Mouse (Mus musculus) E14TG2a.4 (cell line): ENCODE data around the gene Mbtd1.

Source experiments
- H3K27me3 ChIP-seq: 2 replicates; pipeline ENCODE4 v1.6.1; 2014; ENCODE audit warnings: low read length, control low read depth; ENCODE audit not compliant: insufficient read depth
- H3K36me3 ChIP-seq: 2 replicates; pipeline ENCODE4 v1.6.1; 2014; ENCODE audit warnings: low read length, control low read depth; ENCODE audit not compliant: insufficient read depth
- H3K4me1 ChIP-seq: replicated peaks from 2 replicates; pipeline ENCODE4 v1.6.1; 2014; ENCODE audit warnings: low read depth, low read length, control low read depth
- H3K4me3 ChIP-seq: replicated peaks from 2 replicates; pipeline ENCODE4 v1.5.1; 2014; ENCODE audit warnings: mild to moderate bottlenecking, low read length
- H3K9me3 ChIP-seq: 2 replicates; pipeline ENCODE4 v1.6.1; 2014; ENCODE audit warnings: low read length, control low read depth
- CTCF ChIP-seq: conservative IDR thresholded peaks from 2 replicates; pipeline ENCODE4 v1.5.1; 2014; ENCODE audit warnings: low read length
- NANOG ChIP-seq: IDR thresholded peaks from 2 replicates; pipeline ENCODE4 v1.6.1; 2014; ENCODE audit warnings: borderline replicate concordance, low read length, mixed read lengths
- POU5F1 ChIP-seq: IDR thresholded peaks from 2 replicates; pipeline ENCODE4 v1.6.1; 2014; ENCODE audit warnings: low read length, borderline replicate concordance

The Mbtd1 gene

DNA sequence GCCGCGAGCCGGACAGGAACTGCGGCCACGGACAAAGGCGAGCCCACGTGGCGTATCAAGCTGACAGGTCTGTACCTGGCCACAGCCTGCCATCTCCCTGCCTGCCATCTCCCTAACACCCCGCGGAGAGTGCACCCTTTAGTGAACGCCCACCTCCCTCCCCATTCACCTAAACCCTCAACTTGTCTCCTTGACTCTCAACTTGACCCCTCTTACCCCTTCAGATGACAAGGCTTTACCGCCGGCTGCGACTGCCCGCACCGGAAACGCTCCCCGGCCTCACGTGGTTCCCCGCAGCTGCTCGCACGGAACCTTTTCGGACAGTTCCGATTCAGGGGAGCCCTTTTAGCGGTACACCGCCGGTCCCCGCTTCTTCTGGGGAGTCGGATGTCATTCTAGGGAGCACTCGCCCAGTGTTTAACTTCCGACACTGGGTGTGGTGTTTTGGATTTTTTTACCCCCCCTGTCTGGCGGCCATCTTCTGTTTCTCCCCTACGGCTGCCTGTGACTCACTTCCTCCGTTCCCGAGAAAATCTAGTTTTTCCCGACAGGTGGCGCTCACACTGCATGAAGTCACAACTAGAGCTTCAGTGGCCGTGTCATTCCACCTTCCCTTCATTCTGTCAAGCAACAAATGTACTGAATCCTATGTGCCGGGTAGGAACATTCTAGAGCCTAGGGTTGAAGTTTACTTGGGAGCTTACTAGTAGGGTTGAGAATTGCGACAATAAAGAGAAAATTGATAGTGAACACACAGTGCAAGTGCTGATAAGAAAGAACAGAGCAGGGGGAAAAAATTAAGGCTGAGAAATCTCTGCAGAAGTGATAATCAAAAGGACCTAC is 82.6 kb downstream of the Mbtd1 start, which contains the start of the genes Gm20390 and Nme1:
Gm20390 (minus strand) TSS at position 289 of the 843 bp plus-strand sequence.
Nme1 (minus strand) TSS at position 517 of the 843 bp plus-strand sequence.
- Histone ChIP-seq H3K4me1 (peaks cover 72% of the 10 kb centered on the region), H3K4me3 (peak within 1 kb of the TSS; percentile 93), H3K9me3 (peaks cover 12% of the 10 kb centered on the region; the same call in 1 of the 2 replicates), H3K27me3 (no peaks in the 10 kb centered on the region), H3K36me3 (peaks cover 30% of the 10 kb centered on the region)
- TF ChIP-seq POU5F1, result peak; percentile 17; the same call in 1 of the 2 replicates
- no peak for TF ChIP-seq CTCF
- no peak for TF ChIP-seq NANOG

DNA sequence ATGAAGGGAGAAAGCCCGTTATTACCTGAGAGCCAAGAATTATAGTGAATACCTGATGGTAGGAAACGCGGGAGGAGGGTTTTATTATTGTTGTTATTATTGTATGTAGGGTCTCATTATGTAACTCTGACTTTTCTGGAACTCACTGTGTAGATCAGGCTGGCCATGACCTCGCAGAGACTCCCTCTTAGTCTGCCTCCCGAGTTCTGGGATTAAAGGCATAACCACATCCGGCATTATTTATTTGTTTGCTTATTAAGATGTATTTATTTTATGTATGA is 83.1 kb downstream of the Mbtd1 start:
- TF ChIP-seq POU5F1 (no peak), NANOG (no peak), CTCF (no peak)
- Histone ChIP-seq H3K9me3 (peaks cover 12% of the 10 kb centered on the region; the same call in 1 of the 2 replicates), H3K4me3 (0 out of 2 replicates have a peak overlapping the region, but pooled peaks have one; percentile 51), H3K27me3 (no peaks in the 10 kb centered on the region), H3K36me3 (peaks cover 24% of the 10 kb centered on the region), H3K4me1 (peaks cover 69% of the 10 kb centered on the region)

DNA sequence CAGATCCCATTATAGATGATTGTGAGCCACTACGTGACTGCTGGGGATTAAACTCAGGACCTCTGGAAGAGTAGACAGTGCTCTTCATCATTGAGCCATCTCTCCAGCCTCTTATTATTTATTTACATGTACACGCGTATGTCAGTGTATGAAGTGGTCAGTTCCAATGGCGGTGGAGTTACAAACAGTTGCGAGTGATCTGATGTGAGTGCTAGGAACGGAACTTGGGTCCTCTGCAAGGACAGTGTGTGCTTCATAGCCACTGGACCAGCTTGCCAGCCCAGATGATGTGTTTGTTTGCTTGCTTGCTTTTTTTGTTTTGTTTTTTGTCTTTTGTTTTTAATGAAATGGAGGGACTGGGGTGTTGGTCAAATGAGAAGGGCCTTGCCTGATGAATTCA is 83.5 kb downstream of the Mbtd1 start:
- Histone ChIP-seq H3K4me1 (peaks cover 69% of the 10 kb centered on the region), H3K4me3 (no peak overlapping the region), H3K27me3 (no peaks in the 10 kb centered on the region), H3K36me3 (peaks cover 20% of the 10 kb centered on the region), H3K9me3 (peaks cover 12% of the 10 kb centered on the region; the same call in 1 of the 2 replicates)
- TF ChIP-seq CTCF (no peak), POU5F1 (no peak), NANOG (no peak)

DNA sequence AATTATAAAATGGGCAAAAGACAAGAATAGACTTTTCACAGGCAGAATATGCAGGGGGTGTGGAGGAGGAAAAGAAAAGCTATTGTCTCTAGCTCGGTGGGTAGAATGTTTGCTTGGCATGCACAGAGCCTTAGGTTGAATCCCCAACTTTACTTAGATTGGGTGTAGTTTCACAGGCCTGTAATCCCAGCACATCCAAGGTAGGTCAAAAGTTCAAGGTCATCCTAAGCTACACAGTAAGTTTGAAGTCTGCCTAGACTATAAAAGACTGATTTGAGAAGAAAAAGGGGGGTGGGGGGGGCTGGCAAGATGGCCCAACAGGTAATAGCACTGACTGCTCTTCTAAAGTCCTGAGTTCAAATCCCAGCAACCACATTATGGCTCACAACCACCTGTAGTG is 84.1 kb downstream of the Mbtd1 start:
- peaks cover 14% of the 10 kb centered on the region for H3K36me3 ChIP-seq
- no peak overlapping the region for H3K4me3 ChIP-seq
- H3K4me1 ChIP-seq, result peaks cover 67% of the 10 kb centered on the region
- H3K9me3 ChIP-seq, result peaks cover 12% of the 10 kb centered on the region; the same call in 1 of the 2 replicates
- no peaks in the 10 kb centered on the region for H3K27me3 ChIP-seq
- TF ChIP-seq POU5F1 (no peak), CTCF (no peak), NANOG (no peak)

DNA sequence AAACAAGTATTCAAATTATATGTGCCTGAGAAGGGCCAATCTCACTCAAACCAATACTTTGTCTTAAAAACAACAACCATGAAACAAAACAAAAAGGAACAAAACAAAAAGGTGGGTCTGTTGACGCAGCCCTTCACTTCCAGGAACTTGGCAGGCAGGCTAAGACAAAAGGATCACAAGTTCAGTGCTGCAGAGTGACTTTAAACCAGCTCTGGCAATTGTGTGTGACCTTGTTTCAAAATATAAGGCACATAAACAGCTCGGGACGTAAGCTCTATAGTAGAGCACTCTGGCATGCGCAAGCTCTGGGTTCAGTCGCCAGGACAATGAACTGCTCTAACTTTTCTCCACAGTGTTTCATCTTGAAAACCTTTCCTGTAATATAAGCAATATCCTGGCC is 87.3 kb downstream of the Mbtd1 start:
- Histone ChIP-seq H3K4me3 (no peak overlapping the region), H3K9me3 (peaks cover 20% of the 10 kb centered on the region), H3K4me1 (peaks cover 42% of the 10 kb centered on the region), H3K36me3 (no peaks in the 10 kb centered on the region), H3K27me3 (no peaks in the 10 kb centered on the region)
- no peak for TF ChIP-seq CTCF
- no peak for TF ChIP-seq NANOG
- no peak for TF ChIP-seq POU5F1

DNA sequence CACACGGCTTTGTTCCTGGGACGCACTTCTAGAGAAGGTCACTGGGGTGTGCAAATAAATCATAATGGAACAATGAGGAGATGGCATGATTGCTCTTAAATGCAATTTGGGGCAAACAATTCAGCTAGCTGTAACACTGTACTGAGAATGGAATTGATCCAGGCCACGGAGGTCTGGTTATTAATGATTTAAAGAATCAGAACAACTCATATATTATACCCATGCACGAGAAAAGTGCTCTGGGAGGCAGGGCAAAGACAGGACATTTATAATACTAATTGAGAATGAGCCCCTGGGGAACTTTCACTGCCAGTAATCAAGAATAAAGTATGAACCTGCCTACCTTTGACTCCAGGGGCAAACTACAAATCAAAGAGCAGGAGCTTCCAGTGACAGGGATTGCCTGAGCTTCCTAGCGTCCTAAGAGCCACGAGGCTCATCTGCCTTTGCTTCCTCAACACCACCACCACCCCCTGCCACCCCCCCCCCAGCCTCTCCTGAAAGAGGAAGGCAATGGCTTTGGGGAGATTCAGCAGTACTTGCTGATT is 93.9 kb downstream of the Mbtd1 start:
- H3K27me3 ChIP-seq, result no peaks in the 10 kb centered on the region
- H3K36me3 ChIP-seq, result no peaks in the 10 kb centered on the region
- no peaks in the 10 kb centered on the region for H3K4me1 ChIP-seq
- TF ChIP-seq NANOG (no peak), CTCF (no peak), POU5F1 (no peak)
- no peak overlapping the region for H3K4me3 ChIP-seq
- peaks cover 23% of the 10 kb centered on the region for H3K9me3 ChIP-seq

GRCm38 (mm10) chr11:93984619-93985018 is 99.0 kb downstream of the Mbtd1 start:
- no peak overlapping the region for H3K4me3 ChIP-seq
- TF ChIP-seq NANOG, result no peak
- TF ChIP-seq POU5F1, result no peak
- no peak for TF ChIP-seq CTCF

GRCm38 (mm10) chr11:93985265-93985664 is 99.6 kb downstream of the Mbtd1 start:
- TF ChIP-seq NANOG (no peak), POU5F1 (no peak), CTCF (no peak)
- H3K4me1 ChIP-seq, result no peaks in the 10 kb centered on the region
- H3K27me3 ChIP-seq, result no peaks in the 10 kb centered on the region
- H3K9me3 ChIP-seq, result peaks cover 70% of the 10 kb centered on the region
- H3K4me3 ChIP-seq, result no peak overlapping the region
- no peaks in the 10 kb centered on the region for H3K36me3 ChIP-seq

More at GRCm38 (mm10) chr11:93984619-93985018, 99.0 kb downstream of the Mbtd1 start:
- no peaks in the 10 kb centered on the region for H3K36me3 ChIP-seq
- no peaks in the 10 kb centered on the region for H3K27me3 ChIP-seq
- no peaks in the 10 kb centered on the region for H3K4me1 ChIP-seq
- H3K9me3 ChIP-seq, result peaks cover 64% of the 10 kb centered on the region
